Mouse (Mus musculus) layer of hippocampus, adult 9-11 months (tissue): ENCODE results near the gene Tmprss7.

ENCODE experiments used
- DNase-seq: peaks from one replicate; pipeline ENCODE4 v3.0.0; 2022

The Tmprss7 gene

GRCm38 (mm10) chr16:45693558-45693957 is at the start of gene Tmprss7:
Gene Tmprss7, minus strand, starts transcription at chr16:45693658.
- DNase-seq, result no peak

- peak; percentile 96 for DNase-seq
Observed at GRCm38 (mm10) chr16:45742615-45743476, 49.4 kb upstream of the Tmprss7 start, which contains the start of gene Abhd10. Gene Abhd10, minus strand, starts transcription at chr16:45742955.

- DNase-seq, result no peak
Observed at GRCm38 (mm10) chr16:45737880-45738279, 44.4 kb upstream of the Tmprss7 start.

- no peak for DNase-seq
Observed at GRCm38 (mm10) chr16:45736724-45737123, 43.3 kb upstream of the Tmprss7 start.

- DNase-seq, result no peak
Observed at GRCm38 (mm10) chr16:45729163-45729562, 35.7 kb upstream of the Tmprss7 start.

GRCm38 (mm10) chr16:45724742-45725102 is 31.3 kb upstream of the Tmprss7 start:
- no peak for DNase-seq

GRCm38 (mm10) chr16:45724061-45724741 is 30.7 kb upstream of the Tmprss7 start, which contains the start of gene Tagln3:
Gene Tagln3, minus strand, starts transcription at chr16:45724608.
- peak; percentile 76 for DNase-seq

GRCm38 (mm10) chr16:45723172-45723901 is 29.9 kb upstream of the Tmprss7 start:
- DNase-seq, result no peak

- DNase-seq, result peak; percentile 52
Observed at GRCm38 (mm10) chr16:45722460-45722951, 29.0 kb upstream of the Tmprss7 start.

GRCm38 (mm10) chr16:45720022-45720630 is 26.7 kb upstream of the Tmprss7 start:
- DNase-seq, result no peak

- DNase-seq, result no peak
Observed at GRCm38 (mm10) chr16:45718296-45718695, 24.8 kb upstream of the Tmprss7 start.

- DNase-seq, result no peak
Observed at GRCm38 (mm10) chr16:45714489-45715150, 21.2 kb upstream of the Tmprss7 start.

GRCm38 (mm10) chr16:45713878-45714277 is 20.4 kb upstream of the Tmprss7 start:
- no peak for DNase-seq

- DNase-seq, result no peak
Observed at GRCm38 (mm10) chr16:45713261-45713660, 19.8 kb upstream of the Tmprss7 start.

- no peak for DNase-seq
Observed at GRCm38 (mm10) chr16:45711263-45711662, 17.8 kb upstream of the Tmprss7 start.

GRCm38 (mm10) chr16:45699301-45699700 is 5.8 kb upstream of the Tmprss7 start:
- DNase-seq, result no peak

GRCm38 (mm10) chr16:45697996-45698395 is 4.5 kb upstream of the Tmprss7 start:
- DNase-seq, result no peak

GRCm38 (mm10) chr16:45695445-45696160 is 2.1 kb upstream of the Tmprss7 start:
- DNase-seq, result peak; percentile 29

- DNase-seq, result no peak
Observed at GRCm38 (mm10) chr16:45692851-45693250, 607 bp downstream of the Tmprss7 start.

- DNase-seq, result peak; percentile 59
Observed at GRCm38 (mm10) chr16:45690178-45690577, 3.3 kb downstream of the Tmprss7 start.

- DNase-seq, result no peak
Observed at GRCm38 (mm10) chr16:45686833-45687232, 6.6 kb downstream of the Tmprss7 start.
